15 mouse cellular contexts compared by ENCODE assay signal in the genomic region with DNA sequence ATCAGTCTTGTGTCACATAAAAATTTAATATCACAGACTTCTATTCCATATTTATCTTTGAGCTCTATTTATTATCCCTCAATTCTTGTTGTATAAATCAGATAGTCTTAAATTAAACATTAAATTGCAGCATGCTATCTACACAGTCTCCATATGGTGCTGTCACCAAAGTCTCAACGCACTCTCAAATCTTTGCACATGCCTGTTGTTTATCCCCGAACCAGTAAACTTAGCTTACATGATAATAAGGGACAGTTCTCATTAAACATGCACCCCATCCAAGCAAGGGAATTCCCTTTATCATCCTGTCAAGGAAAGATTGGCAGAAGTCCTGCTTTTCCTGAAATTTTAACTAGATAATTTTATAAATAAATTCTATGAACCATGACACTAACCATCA.
DNase-seq lines count a peak whose midpoint lies in the region; ATAC-seq and TF ChIP-seq lines count a peak whose summit lies in the region.
"Had no signal": no experiment of that assay in that cellular context is flagged by ENCODE, and none has a peak within 500 bp of the region (broad histone marks: within the 10 kb centered on the region; RNA-seq: fewer than 3 reads in every experiment).

No protein-coding gene starts in this region.

- WGBS in forebrain, embryonic 14.5 days = 56% methylated on average over 2 of the region's 2 CpGs
- 55% methylated on average over 2 of the region's 2 CpGs for WGBS in forebrain, postnatal 0 days
- WGBS in forebrain, embryonic 16.5 days = 60% methylated on average over 2 of the region's 2 CpGs
- 88% methylated on average over 2 of the region's 2 CpGs for WGBS in forebrain, embryonic 12.5 days
- 69% methylated on average over 2 of the region's 2 CpGs for WGBS in hindbrain, postnatal 0 days

- no peaks in the 10 kb centered on the region for H3K4me1 ChIP-seq in forebrain, embryonic 14.5 days (ENCODE audit: control insufficient read depth, insufficient read depth, low read length)
- no peaks in the 10 kb centered on the region for H3K4me1 ChIP-seq in forebrain, postnatal 0 days (ENCODE audit: insufficient read depth)
- H3K4me1 ChIP-seq in forebrain, embryonic 16.5 days (replicated peaks; ENCODE audit: control insufficient read depth, insufficient read depth, low read length) = no peaks in the 10 kb centered on the region
- H3K4me1 ChIP-seq in forebrain, embryonic 12.5 days = no peaks in the 10 kb centered on the region
- H3K4me1 ChIP-seq in hindbrain, postnatal 0 days (ENCODE audit: insufficient read depth, low read length) = no peaks in the 10 kb centered on the region
- H3K4me1 ChIP-seq: embryonic facial prominence, embryonic 10.5 days; embryonic facial prominence, embryonic 12.5 days had no signal

- no peak overlapping the region for H3K9ac ChIP-seq in forebrain, embryonic 14.5 days (ENCODE audit: low read length)
- no peak overlapping the region for H3K9ac ChIP-seq in forebrain, postnatal 0 days
- H3K9ac ChIP-seq in forebrain, embryonic 16.5 days (replicated peaks; ENCODE audit: low read depth, low read length) = no peak overlapping the region
- no peak overlapping the region for H3K9ac ChIP-seq in forebrain, embryonic 12.5 days
- no peak overlapping the region for H3K9ac ChIP-seq in hindbrain, postnatal 0 days (replicated peaks; ENCODE audit: low read length)
- H3K9ac ChIP-seq: embryonic facial prominence, embryonic 12.5 days had no signal

- H3K36me3 ChIP-seq in forebrain, embryonic 14.5 days (ENCODE audit: control insufficient read depth, insufficient read depth, low read length) = no peaks in the 10 kb centered on the region
- no peaks in the 10 kb centered on the region for H3K36me3 ChIP-seq in forebrain, postnatal 0 days (ENCODE audit: insufficient read depth)
- no peaks in the 10 kb centered on the region for H3K36me3 ChIP-seq in forebrain, embryonic 16.5 days (ENCODE audit: control insufficient read depth, insufficient read depth)
- H3K36me3 ChIP-seq in forebrain, embryonic 12.5 days (replicated peaks) = no peaks in the 10 kb centered on the region
- no peaks in the 10 kb centered on the region for H3K36me3 ChIP-seq in hindbrain, postnatal 0 days (ENCODE audit: insufficient read depth, low read length)
- H3K36me3 ChIP-seq: embryonic facial prominence, embryonic 10.5 days; embryonic facial prominence, embryonic 12.5 days had no signal

- H3K4me2 ChIP-seq in forebrain, embryonic 14.5 days (ENCODE audit: low read length) = no peak overlapping the region
- no peak overlapping the region for H3K4me2 ChIP-seq in forebrain, postnatal 0 days (ENCODE audit: low read depth)
- H3K4me2 ChIP-seq in forebrain, embryonic 16.5 days (ENCODE audit: low read length) = no peak overlapping the region
- no peak overlapping the region for H3K4me2 ChIP-seq in forebrain, embryonic 12.5 days
- H3K4me2 ChIP-seq in hindbrain, postnatal 0 days (ENCODE audit: low read depth, low read length) = no peak overlapping the region
- H3K4me2 ChIP-seq: embryonic facial prominence, embryonic 12.5 days had no signal

- H3K27ac ChIP-seq in forebrain, embryonic 14.5 days (ENCODE audit: low read depth, low read length) = no peak overlapping the region
- H3K27ac ChIP-seq in forebrain, postnatal 0 days (ENCODE audit: low read depth, low read length) = no peak overlapping the region
- no peak overlapping the region for H3K27ac ChIP-seq in forebrain, embryonic 16.5 days (ENCODE audit: low read length)
- H3K27ac ChIP-seq in forebrain, embryonic 12.5 days = no peak overlapping the region
- H3K27ac ChIP-seq in hindbrain, postnatal 0 days = no peak overlapping the region
- H3K27ac ChIP-seq: embryonic facial prominence, embryonic 10.5 days; embryonic facial prominence, embryonic 12.5 days had no signal

- DNase-seq in forebrain, embryonic 14.5 days (ENCODE audit: low spot score) = peak; percentile 65
- no peak for DNase-seq in forebrain, postnatal 0 days
- no peak for DNase-seq in hindbrain, postnatal 0 days (ENCODE audit: low spot score)
- DNase-seq: adrenal gland, adult 2 months; adrenal gland, postnatal 10 days; adrenal gland, postnatal 25 days; cerebellum, adult 11-12 months; cerebellum, adult 2 months; cerebellum, adult 9-10 months; cerebellum, postnatal 10 days; cerebellum, postnatal 25 days had no signal

- ATAC-seq in forebrain, embryonic 14.5 days = peak; percentile 89
- ATAC-seq in forebrain, postnatal 0 days = no peak
- peak; percentile 77 for ATAC-seq in forebrain, embryonic 16.5 days
- no peak for ATAC-seq in forebrain, embryonic 12.5 days (ENCODE audit: low FRiP score)
- no peak for ATAC-seq in hindbrain, postnatal 0 days

- no peak for TF ChIP-seq CTCF in forebrain, postnatal 0 days (IDR thresholded peaks at IDR 0.05; ENCODE audit: low read depth)
- no peak for TF ChIP-seq CTCF in hindbrain, postnatal 0 days (IDR thresholded peaks at IDR 0.05; ENCODE audit: low read depth)

- no peaks in the 10 kb centered on the region for H3K27me3 ChIP-seq in forebrain, embryonic 14.5 days (replicated peaks; ENCODE audit: control insufficient read depth, insufficient read depth, low read length)
- no peaks in the 10 kb centered on the region for H3K27me3 ChIP-seq in forebrain, postnatal 0 days (ENCODE audit: insufficient read depth, low read length)
- no peaks in the 10 kb centered on the region for H3K27me3 ChIP-seq in forebrain, embryonic 16.5 days (replicated peaks; ENCODE audit: control insufficient read depth, insufficient read depth, low read length)
- no peaks in the 10 kb centered on the region for H3K27me3 ChIP-seq in forebrain, embryonic 12.5 days
- H3K27me3 ChIP-seq in hindbrain, postnatal 0 days (ENCODE audit: insufficient read depth, low read length) = no peaks in the 10 kb centered on the region
- H3K27me3 ChIP-seq: embryonic facial prominence, embryonic 12.5 days had no signal

- no peak overlapping the region for H3K4me3 ChIP-seq in forebrain, embryonic 14.5 days (ENCODE audit: low read depth, low read length)
- H3K4me3 ChIP-seq in forebrain, postnatal 0 days (ENCODE audit: low read depth, low read length) = no peak overlapping the region
- no peak overlapping the region for H3K4me3 ChIP-seq in forebrain, embryonic 16.5 days (replicated peaks; ENCODE audit: low read length)
- no peak overlapping the region for H3K4me3 ChIP-seq in forebrain, embryonic 12.5 days (replicated peaks)
- no peak overlapping the region for H3K4me3 ChIP-seq in hindbrain, postnatal 0 days (ENCODE audit: low read length)
- H3K4me3 ChIP-seq: embryonic facial prominence, embryonic 10.5 days; embryonic facial prominence, embryonic 12.5 days had no signal

- H3K9me3 ChIP-seq in forebrain, embryonic 14.5 days (replicated peaks; ENCODE audit: control insufficient read depth, low read length) = no peaks in the 10 kb centered on the region
- no peaks in the 10 kb centered on the region for H3K9me3 ChIP-seq in forebrain, postnatal 0 days (ENCODE audit: low read length)
- no peaks in the 10 kb centered on the region for H3K9me3 ChIP-seq in forebrain, embryonic 16.5 days (ENCODE audit: control insufficient read depth, low read length)
- H3K9me3 ChIP-seq in forebrain, embryonic 12.5 days = no peaks in the 10 kb centered on the region
- H3K9me3 ChIP-seq in hindbrain, postnatal 0 days (ENCODE audit: low read length) = no peaks in the 10 kb centered on the region
- H3K9me3 ChIP-seq: embryonic facial prominence, embryonic 10.5 days; embryonic facial prominence, embryonic 12.5 days had no signal

Comparison
In these comparisons a context has a peak if more than half of its experiments do, and no peak if none do; other contexts are left out.
1. ATAC-seq: peak in forebrain, embryonic 14.5 days (single experiment) and forebrain, embryonic 16.5 days (single experiment); none in forebrain, postnatal 0 days (single experiment), forebrain, embryonic 12.5 days (single experiment) and hindbrain, postnatal 0 days (single experiment).